Mouse (Mus musculus): ENCODE data around the gene 9130230L23Rik. TPM values are rescaled to one million over a fixed set of nuclear protein-coding genes. Genes with fewer than 3 reads are reported as not detected.

Gene 9130230L23Rik
- total and polyA plus RNA-seq, 3 experiments, result 0.20 to 0.30 TPM; not detected in 1

GRCm38 (mm10) chr5:66043897-66044296 lies 39.8 kb upstream of the 9130230L23Rik start:
- peaks cover 3 to 4% of the 10 kb centered on the region in 2 experiments; a peak in 2 of 4 replicates for H3K4me1 ChIP-seq (ENCODE audit: control insufficient read depth in 1 of 2, insufficient read depth in 2 of 2)
- peaks cover 4% of the 10 kb centered on the region for H3K79me2 ChIP-seq (replicated peaks; ENCODE audit: control insufficient read depth, extremely low read depth, insufficient read depth, poor library complexity, severe bottlenecking)
- no peak for TF ChIP-seq NELFE (IDR thresholded peaks at IDR 0.05; ENCODE audit: low read depth, low read length)
- H3K27ac ChIP-seq (ENCODE audit: insufficient read depth, low read depth), result no peak overlapping the region
- no peak overlapping the region for H3K4me2 ChIP-seq (ENCODE audit: insufficient read depth, low read depth, poor library complexity, severe bottlenecking)
- H3K36me3 ChIP-seq (replicated peaks in 1 of 2; ENCODE audit: control insufficient read depth in 1 of 2, insufficient read depth in 1 of 2, low read length in 1 of 2), result peaks cover 0 to 9% of the 10 kb centered on the region in 2 experiments
- H3K27me3 ChIP-seq (replicated peaks), result no peaks in the 10 kb centered on the region
- no peak overlapping the region for H3K9ac ChIP-seq (ENCODE audit: insufficient read depth, low read depth)
- DNase-seq (ENCODE audit: extremely low read depth), result no peak
- dilution Hi-C loops (cut with MboI; ENCODE audit: extremely low pct_ligation_motif_present, extremely low pct_unique_long_range_greater_than_20kb, low sequenced_read_pairs), result no loop called here
- in situ Hi-C loops (cut with MboI; ENCODE audit: low pct_ligation_motif_present, low pct_unique_long_range_greater_than_20kb, low sequenced_read_pairs), result no loop called here
- no peaks in the 10 kb centered on the region for H3K9me3 ChIP-seq (replicated peaks; ENCODE audit: low read length)
- H3K4me3 ChIP-seq (replicated peaks in 1 of 3; ENCODE audit: low read depth in 2 of 3, low read length in 2 of 3, poor library complexity in 1 of 3), result no peak overlapping the region

DNA sequence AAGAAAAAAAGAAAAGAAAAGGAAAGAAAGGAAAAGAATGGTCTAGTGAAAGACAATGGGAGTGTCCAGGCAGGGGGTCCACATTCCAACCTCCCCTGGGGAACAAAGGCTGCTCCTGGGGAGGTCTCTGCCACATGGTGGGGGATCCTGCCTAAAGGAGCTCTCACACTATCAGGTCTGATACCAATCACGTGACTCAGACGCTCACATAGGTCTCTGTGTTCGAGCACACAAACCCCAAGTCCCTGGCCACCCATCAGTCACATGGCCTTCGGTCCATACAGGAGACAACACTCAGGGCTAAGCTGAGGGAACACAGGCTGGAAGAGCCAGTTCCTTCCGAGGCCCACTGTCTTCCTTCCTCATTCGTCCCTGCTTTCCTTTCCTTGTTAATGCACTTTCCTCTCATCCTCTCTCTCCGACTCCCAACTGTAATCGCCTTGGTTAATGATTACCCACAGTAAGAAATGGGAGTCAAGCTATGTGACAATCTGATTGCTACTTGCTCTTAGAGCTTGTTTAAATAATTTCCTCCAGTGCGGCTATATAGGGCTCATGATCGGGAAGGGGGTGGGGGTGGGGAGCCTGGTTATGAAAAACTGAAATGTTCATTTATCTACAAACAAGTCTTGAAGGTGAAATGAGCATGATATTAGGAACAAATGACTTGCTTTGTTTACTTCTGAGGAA lies 38.7 kb upstream of the 9130230L23Rik start:
- peaks cover 3 to 4% of the 10 kb centered on the region in 2 experiments; a peak in 2 of 4 replicates for H3K4me1 ChIP-seq (ENCODE audit: control insufficient read depth in 1 of 2, insufficient read depth in 2 of 2)
- H3K9ac ChIP-seq (ENCODE audit: insufficient read depth, low read depth), result no peak overlapping the region
- no peak for TF ChIP-seq MXI1 (IDR thresholded peaks at IDR 0.05; ENCODE audit: low read depth, low read length)
- no peak for TF ChIP-seq MAX (IDR thresholded peaks at IDR 0.05; ENCODE audit: low read length)
- TF ChIP-seq ZMIZ1 (IDR thresholded peaks at IDR 0.05; ENCODE audit: low read depth, low read length), result no peak
- no peak overlapping the region for H3K4me2 ChIP-seq (ENCODE audit: insufficient read depth, low read depth, poor library complexity, severe bottlenecking)
- DNase-seq (ENCODE audit: extremely low read depth), result no peak
- in situ Hi-C loops (cut with MboI; ENCODE audit: low pct_ligation_motif_present, low pct_unique_long_range_greater_than_20kb, low sequenced_read_pairs) (no loop called here), dilution Hi-C loops (cut with MboI; ENCODE audit: extremely low pct_ligation_motif_present, extremely low pct_unique_long_range_greater_than_20kb, low sequenced_read_pairs) (no loop called here)
- peaks cover 0 to 9% of the 10 kb centered on the region in 2 experiments for H3K36me3 ChIP-seq (replicated peaks in 1 of 2; ENCODE audit: control insufficient read depth in 1 of 2, insufficient read depth in 1 of 2, low read length in 1 of 2)
- H3K4me3 ChIP-seq (replicated peaks in 1 of 3; ENCODE audit: low read depth in 2 of 3, low read length in 2 of 3, poor library complexity in 1 of 3), result no peak overlapping the region
- no peaks in the 10 kb centered on the region for H3K9me3 ChIP-seq (replicated peaks; ENCODE audit: low read length)
- no peaks in the 10 kb centered on the region for H3K27me3 ChIP-seq (replicated peaks)
- H3K79me2 ChIP-seq (replicated peaks; ENCODE audit: control insufficient read depth, extremely low read depth, insufficient read depth, poor library complexity, severe bottlenecking), result peaks cover 2% of the 10 kb centered on the region
- no peak overlapping the region for H3K27ac ChIP-seq (ENCODE audit: insufficient read depth, low read depth)

DNA sequence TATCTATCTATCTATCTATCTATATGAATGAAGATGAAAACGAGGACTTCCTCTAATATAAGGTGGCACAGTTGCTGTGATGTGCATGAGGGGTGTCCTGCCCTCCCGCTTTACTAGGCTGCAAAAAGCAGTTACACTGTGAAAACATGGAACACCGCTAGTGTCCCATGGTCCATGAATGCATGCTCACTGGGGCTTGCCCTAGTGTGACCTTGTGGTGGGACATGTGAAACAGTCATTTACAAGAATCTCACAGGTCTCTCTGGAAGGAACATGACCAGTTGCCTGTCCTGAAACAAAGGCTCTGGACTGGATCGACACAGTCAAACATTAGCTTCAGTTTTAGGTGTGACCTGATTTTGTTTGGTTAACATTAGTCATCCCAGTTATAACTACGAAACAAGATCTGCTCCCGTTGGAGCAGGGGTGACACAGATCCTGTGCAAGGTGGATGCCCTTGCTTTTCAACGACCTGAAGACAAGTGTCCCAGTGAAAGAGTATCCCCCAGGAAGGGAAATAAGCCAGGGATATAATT lies 36.7 kb upstream of the 9130230L23Rik start:
- dilution Hi-C loops (cut with MboI; ENCODE audit: extremely low pct_ligation_motif_present, extremely low pct_unique_long_range_greater_than_20kb, low sequenced_read_pairs), result no loop called here
- in situ Hi-C loops (cut with MboI; ENCODE audit: low pct_ligation_motif_present, low pct_unique_long_range_greater_than_20kb, low sequenced_read_pairs), result no loop called here
- Histone ChIP-seq H3K9me3 (replicated peaks; ENCODE audit: low read length) (no peaks in the 10 kb centered on the region), H3K9ac (ENCODE audit: insufficient read depth, low read depth) (no peak overlapping the region), H3K4me2 (ENCODE audit: insufficient read depth, low read depth, poor library complexity, severe bottlenecking) (no peak overlapping the region), H3K4me1 (ENCODE audit: control insufficient read depth in 1 of 2, insufficient read depth in 2 of 2) (peaks cover 1 to 4% of the 10 kb centered on the region in 2 experiments; a peak in 2 of 4 replicates), H3K79me2 (replicated peaks; ENCODE audit: control insufficient read depth, extremely low read depth, insufficient read depth, poor library complexity, severe bottlenecking) (peaks cover 2% of the 10 kb centered on the region; the same call in 1 of the 2 replicates), H3K27me3 (replicated peaks) (no peaks in the 10 kb centered on the region), H3K36me3 (replicated peaks in 1 of 2; ENCODE audit: control insufficient read depth in 1 of 2, insufficient read depth in 1 of 2, low read length in 1 of 2) (peaks cover 0 to 8% of the 10 kb centered on the region in 2 experiments), H3K4me3 (replicated peaks in 1 of 3; ENCODE audit: low read depth in 2 of 3, low read length in 2 of 3, poor library complexity in 1 of 3) (no peak overlapping the region), H3K27ac (ENCODE audit: insufficient read depth, low read depth) (no peak overlapping the region)
- DNase-seq (ENCODE audit: extremely low read depth), result no peak
- no peak for TF ChIP-seq GABPA (IDR thresholded peaks at IDR 0.05; ENCODE audit: insufficient replicate concordance, low read depth, low read length)
- no peak for TF ChIP-seq SMC3 (IDR thresholded peaks at IDR 0.05; ENCODE audit: low read depth, low read length)
- no peak for TF ChIP-seq CHD2 (IDR thresholded peaks at IDR 0.05; ENCODE audit: low read length)
- TF ChIP-seq ZKSCAN1 (IDR thresholded peaks at IDR 0.05; ENCODE audit: borderline replicate concordance, low read depth, low read length), result no peak
- no peak for TF ChIP-seq RAD21 (IDR thresholded peaks at IDR 0.05; ENCODE audit: low read depth, low read length)
- TF ChIP-seq BHLHE40 (IDR thresholded peaks at IDR 0.05; ENCODE audit: low read depth, low read length), result no peak
- no peak for TF ChIP-seq POLR2A (IDR thresholded peaks at IDR 0.05; ENCODE audit: low read depth, low read length)
- TF ChIP-seq NELFE (IDR thresholded peaks at IDR 0.05; ENCODE audit: low read depth, low read length), result no peak
- TF ChIP-seq ETS1 (conservative IDR thresholded peaks at IDR 0.05; ENCODE audit: low read depth, low read length), result no peak
- TF ChIP-seq MYC (IDR thresholded peaks at IDR 0.05; ENCODE audit: low read depth, low read length), result no peak
- no peak for TF ChIP-seq CHD1 (IDR thresholded peaks at IDR 0.05; ENCODE audit: low read depth, low read length)
- TF ChIP-seq ZC3H11A (IDR thresholded peaks at IDR 0.05; ENCODE audit: low read depth, low read length), result no peak
- no peak for TF ChIP-seq RCOR1 (conservative IDR thresholded peaks at IDR 0.05; ENCODE audit: low read depth, low read length)
- TF ChIP-seq USF2 (conservative IDR thresholded peaks at IDR 0.05; ENCODE audit: low read depth, low read length), result no peak
